ENCODE assay signal across 29 mouse cellular contexts in genomic region chr9:61662055-61663028, GRCm38 (mm10).
DNase-seq lines count a peak whose midpoint lies in the region; ATAC-seq and TF ChIP-seq lines count a peak whose summit lies in the region.
"Had no signal": no experiment of that assay in that cellular context is flagged by ENCODE, and none has a peak within 500 bp of the region (broad histone marks: within the 10 kb centered on the region; RNA-seq: fewer than 3 reads in every experiment).

No protein-coding gene starts in this region.

- ATAC-seq in megakaryocyte, adult 5-6 weeks (ENCODE audit: poor library complexity, severe bottlenecking), result no peak
- ATAC-seq in cerebellum, adult (ENCODE audit: insufficient number of reproducible peaks, low FRiP score, low TSS enrichment), result no peak
- ATAC-seq in midbrain, embryonic 13.5 days, result no peak
- ATAC-seq: forebrain, embryonic 14.5 days; inflammation-experienced regulatory T-cells, adult 6 months; lung, postnatal 0 days; Patski had no signal

- peaks cover 70% of the 10 kb centered on the region for H3K4me1 ChIP-seq in megakaryocyte, embryonic 14.5 days
- H3K4me1 ChIP-seq in MEL (ENCODE audit: control insufficient read depth in 1 of 2, insufficient read depth in 2 of 2, low read length in 2 of 2), result peaks cover 22 to 49% of the 10 kb centered on the region in 2 experiments
- no peaks in the 10 kb centered on the region for H3K4me1 ChIP-seq in midbrain, embryonic 13.5 days (replicated peaks)
- H3K4me1 ChIP-seq: hindbrain, embryonic 13.5 days; limb, embryonic 12.5 days; midbrain, embryonic 12.5 days; neural tube, embryonic 15.5 days had no signal

- 0 out of 2 replicates have a peak, but pooled peaks cover 2% of the 10 kb centered on the region for H3K9me3 ChIP-seq in megakaryocyte, embryonic 14.5 days
- H3K9me3 ChIP-seq in MEL (replicated peaks; ENCODE audit: insufficient read depth, low read length), result no peaks in the 10 kb centered on the region
- H3K9me3 ChIP-seq in midbrain, embryonic 13.5 days, result no peaks in the 10 kb centered on the region
- H3K9me3 ChIP-seq: embryonic facial prominence, embryonic 12.5 days; G1E; heart, embryonic 12.5 days; limb, embryonic 12.5 days; midbrain, embryonic 12.5 days; neural tube, embryonic 15.5 days had no signal

- peak in 1 of 2 experiments; percentile 50; a peak in 2 of 4 replicates for TF ChIP-seq EP300 in MEL (IDR thresholded peaks at IDR 0.05; ENCODE audit: low read depth in 1 of 2, low read length in 2 of 2)

- no peak for TF ChIP-seq CTCF in MEL (IDR thresholded peaks at IDR 0.05 in 2 of 3, conservative IDR thresholded peaks at IDR 0.05 in 1 of 3; ENCODE audit: control insufficient read depth in 1 of 3, insufficient read depth in 1 of 3, low read depth in 2 of 3, low read length in 3 of 3, poor library complexity in 1 of 3, severe bottlenecking in 1 of 3)

- H3K27me3 ChIP-seq in megakaryocyte, embryonic 14.5 days (replicated peaks), result peaks cover 82% of the 10 kb centered on the region
- H3K27me3 ChIP-seq in MEL (ENCODE audit: control insufficient read depth in 1 of 2, insufficient read depth in 2 of 2, low read length in 2 of 2), result no peaks in the 10 kb centered on the region
- no peaks in the 10 kb centered on the region for H3K27me3 ChIP-seq in splenic B cell, adult 2 months (ENCODE audit: control insufficient read depth, insufficient read depth, low read length, poor library complexity, severe bottlenecking)
- H3K27me3 ChIP-seq in midbrain, embryonic 13.5 days, result 0 out of 2 replicates have a peak, but pooled peaks cover 2% of the 10 kb centered on the region
- H3K27me3 ChIP-seq: embryonic facial prominence, embryonic 12.5 days; midbrain, embryonic 12.5 days; Patski had no signal

- 82% methylated on average over 12 of the region's 12 CpGs for WGBS in midbrain, embryonic 13.5 days

- TF ChIP-seq RAD21 in MEL (IDR thresholded peaks at IDR 0.05; ENCODE audit: low read depth, low read length), result no peak

- peak; percentile 23 to 27 for DNase-seq in B cell, adult 2 months
- DNase-seq in MEL (ENCODE audit: low read depth, low spot score), result peak; percentile 46
- DNase-seq in splenic B cell, adult 2 months (ENCODE audit: low read depth, low spot score), result peak; percentile 57
- DNase-seq: adrenal gland, postnatal 10 days; cerebellum, adult 11-12 months; cerebellum, adult 9-11 months; embryo, embryonic 11 days; gastrocnemius, postnatal 14 days; heart, adult 11 months; heart, postnatal 4 days; kidney, adult 11 months; kidney, postnatal 14 days; layer of hippocampus, adult 9-11 months; thymus, postnatal 14 days had no signal

- H3K4me3 ChIP-seq in megakaryocyte, embryonic 14.5 days (replicated peaks), result peak overlapping the region; percentile 77
- H3K4me3 ChIP-seq in MEL (ENCODE audit: control insufficient read depth in 1 of 2, insufficient read depth in 1 of 2, low read depth in 2 of 2, low read length in 2 of 2), result peak overlapping the region; percentile 27 to 28; a peak in 2 of 4 replicates
- H3K4me3 ChIP-seq in midbrain, embryonic 13.5 days (replicated peaks), result no peak overlapping the region
- H3K4me3 ChIP-seq: embryonic facial prominence, embryonic 12.5 days; heart, embryonic 12.5 days; hindbrain, embryonic 13.5 days; limb, embryonic 12.5 days; midbrain, embryonic 12.5 days; neural tube, embryonic 15.5 days had no signal

- H3K4me2 ChIP-seq in midbrain, embryonic 13.5 days (replicated peaks), result no peak overlapping the region
- H3K4me2 ChIP-seq: embryonic facial prominence, embryonic 12.5 days; heart, embryonic 12.5 days; hindbrain, embryonic 13.5 days; limb, embryonic 12.5 days; midbrain, embryonic 12.5 days; neural tube, embryonic 15.5 days had no signal

- no peaks in the 10 kb centered on the region for H3K36me3 ChIP-seq in megakaryocyte, embryonic 14.5 days (replicated peaks; ENCODE audit: low read length)
- peaks cover 0 to 32% of the 10 kb centered on the region in 2 experiments; a peak in 2 of 4 replicates for H3K36me3 ChIP-seq in MEL (ENCODE audit: control insufficient read depth in 1 of 2, insufficient read depth in 2 of 2, low read length in 2 of 2)
- no peaks in the 10 kb centered on the region for H3K36me3 ChIP-seq in splenic B cell, adult 2 months (ENCODE audit: control insufficient read depth, insufficient read depth, low read length, poor library complexity, severe bottlenecking)
- no peaks in the 10 kb centered on the region for H3K36me3 ChIP-seq in midbrain, embryonic 13.5 days
- H3K36me3 ChIP-seq: embryonic facial prominence, embryonic 12.5 days; G1E; heart, embryonic 12.5 days; hindbrain, embryonic 13.5 days; limb, embryonic 12.5 days; midbrain, embryonic 12.5 days; neural tube, embryonic 15.5 days had no signal

- 0 out of 2 replicates have a peak overlapping the region, but pooled peaks have one; percentile 8 for H3K27ac ChIP-seq in MEL (ENCODE audit: control insufficient read depth, low read depth, low read length)
- no peak overlapping the region for H3K27ac ChIP-seq in midbrain, embryonic 13.5 days
- H3K27ac ChIP-seq: embryonic facial prominence, embryonic 12.5 days; hindbrain, embryonic 13.5 days; limb, embryonic 12.5 days; midbrain, embryonic 12.5 days; neural tube, embryonic 15.5 days had no signal

- no peaks in the 10 kb centered on the region for H3K79me2 ChIP-seq in MEL (ENCODE audit: control insufficient read depth, insufficient read depth, low read length, poor library complexity)

- H3K9ac ChIP-seq in MEL (ENCODE audit: control insufficient read depth, low read depth, low read length, poor library complexity, severe bottlenecking), result peak overlapping the region; percentile 40
- H3K9ac ChIP-seq in midbrain, embryonic 13.5 days (replicated peaks), result no peak overlapping the region
- H3K9ac ChIP-seq: embryonic facial prominence, embryonic 12.5 days; heart, embryonic 12.5 days; hindbrain, embryonic 13.5 days; limb, embryonic 12.5 days; midbrain, embryonic 12.5 days; neural tube, embryonic 15.5 days had no signal

- TF ChIP-seq POLR2A in MEL (IDR thresholded peaks at IDR 0.05; ENCODE audit: control insufficient read depth in 1 of 2, insufficient read depth in 1 of 2, low read depth in 1 of 2, low read length in 2 of 2, poor library complexity in 1 of 2), result no peak

TF ChIP-seq in MEL, 35 proteins besides CTCF, POLR2A, EP300 and RAD21:
- TF ChIP-seq TAL1 (IDR thresholded peaks at IDR 0.05; ENCODE audit: low read length) (peak; percentile 74), POLR2AphosphoS2 (IDR thresholded peaks at IDR 0.05; ENCODE audit: low read length) (no peak), POLR2AphosphoS5 (IDR thresholded peaks at IDR 0.05; ENCODE audit: borderline replicate concordance, low read depth, low read length) (no peak), ZC3H11A (IDR thresholded peaks at IDR 0.05; ENCODE audit: low read depth, low read length) (no peak), MEF2A (IDR thresholded peaks at IDR 0.05; ENCODE audit: extremely low read depth, insufficient replicate concordance, low read depth, low read length, poor library complexity, severe bottlenecking) (no peak), MYB (IDR thresholded peaks at IDR 0.05; ENCODE audit: low read depth, low read length) (no peak), CHD1 (IDR thresholded peaks at IDR 0.05; ENCODE audit: low read depth, low read length) (no peak), CHD2 (IDR thresholded peaks at IDR 0.05; ENCODE audit: low read length) (no peak), GATA1 (IDR thresholded peaks at IDR 0.05; ENCODE audit: low read depth, low read length) (0 out of 2 replicates have a peak, but pooled peaks have one; percentile 28), MAFK (IDR thresholded peaks at IDR 0.05; ENCODE audit: borderline replicate concordance, low read depth, low read length) (no peak), UBTF (IDR thresholded peaks at IDR 0.05; ENCODE audit: borderline replicate concordance, insufficient read depth, low read depth, low read length) (no peak), BHLHE40 (IDR thresholded peaks at IDR 0.05; ENCODE audit: borderline replicate concordance, low read depth, low read length) (no peak), MYC (IDR thresholded peaks at IDR 0.05; ENCODE audit: low read depth, low read length) (no peak), ZMIZ1 (IDR thresholded peaks at IDR 0.05; ENCODE audit: low read depth, low read length) (no peak), RCOR1 (IDR thresholded peaks at IDR 0.05; ENCODE audit: low read depth, low read length) (peak; percentile 60), NRF1 (IDR thresholded peaks at IDR 0.05; ENCODE audit: insufficient read depth, low read depth, low read length, poor library complexity, severe bottlenecking) (no peak)
